Mouse (Mus musculus): ENCODE results near the gene Spcs2. TPM values are rescaled to one million over a fixed set of nuclear protein-coding genes. Genes with fewer than 3 reads are reported as not detected.
"Not testable (repeated sequence)": the region's sequence is repeated elsewhere in the genome, so short reads cannot be mapped to it uniquely, and the experiment has no call there.

Spcs2 gene
- total RNA-seq, 4 experiments from 2014 or later = 80.9 to 103 (median 97.5) TPM

DNA sequence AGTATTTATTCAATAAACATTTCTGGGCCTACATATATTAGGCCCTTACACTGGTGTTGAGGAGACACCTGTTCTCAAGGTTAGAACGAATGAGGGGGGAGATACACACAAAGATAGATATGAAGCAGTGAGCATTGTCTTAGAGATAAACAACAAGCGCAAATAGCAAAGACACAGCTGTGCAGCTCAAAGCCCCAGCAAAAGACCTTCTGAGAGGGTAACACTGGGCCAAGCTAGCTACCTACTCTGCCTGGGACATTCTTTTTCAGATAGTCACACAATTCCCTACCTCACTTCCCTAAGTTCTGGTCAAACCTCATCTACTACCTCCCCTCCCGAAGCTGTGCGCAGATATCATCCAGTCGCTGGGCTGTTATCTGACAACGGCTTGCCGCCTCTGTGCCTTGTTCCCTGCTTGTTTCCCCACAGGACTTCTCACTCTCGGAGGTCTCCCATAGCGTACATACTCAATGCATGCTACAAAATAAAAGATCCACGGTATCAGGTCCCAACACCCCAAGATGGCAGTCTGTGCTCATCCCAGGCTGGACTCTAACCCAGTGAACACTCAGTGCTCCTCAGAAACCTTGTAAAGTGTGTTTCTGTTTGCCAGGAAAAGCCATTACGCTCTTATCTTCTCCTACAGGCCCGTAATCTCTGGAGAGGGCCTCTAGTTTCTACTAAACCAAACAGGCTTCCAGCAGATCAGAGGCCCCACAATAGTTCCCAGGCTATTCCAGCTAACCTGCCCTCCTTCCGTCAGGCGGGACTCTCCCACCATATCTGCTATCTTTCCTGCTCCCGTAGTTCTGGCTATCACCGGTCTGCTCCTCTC is 38.4 kb downstream of the Spcs2 start:
- no peak for DNase-seq (ENCODE audit: low spot score in 2 of 2)

DNA sequence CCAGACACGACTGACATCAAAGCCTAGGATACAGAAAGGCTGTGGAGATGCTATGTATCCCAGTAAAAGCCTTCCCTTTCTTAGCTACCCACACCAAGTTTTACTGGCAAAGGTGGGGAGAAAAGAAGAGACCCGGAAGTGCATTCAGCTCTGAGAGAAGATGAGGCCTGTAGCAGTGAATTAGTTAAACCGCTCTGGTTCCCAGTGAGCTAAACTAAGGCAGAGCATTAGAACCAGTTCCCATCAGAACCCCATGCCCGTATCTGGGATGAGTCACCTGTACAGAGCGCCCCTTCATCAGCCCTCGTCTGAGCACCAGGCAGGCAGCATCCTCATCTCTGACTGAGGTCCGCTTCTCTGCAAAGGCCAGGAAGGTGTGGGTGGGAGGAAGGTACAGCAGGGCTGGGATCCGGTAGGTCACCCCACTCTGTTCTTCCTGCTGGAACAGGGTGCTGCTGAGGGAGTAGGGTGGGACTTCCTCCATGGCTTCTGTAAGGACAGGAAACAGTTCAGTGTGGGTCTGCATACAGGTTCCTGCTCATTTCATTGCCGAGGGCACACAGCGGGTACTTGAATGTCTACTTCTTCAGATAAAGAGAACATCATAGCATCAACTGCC is 40.1 kb downstream of the Spcs2 start:
- DNase-seq (ENCODE audit: low spot score in 2 of 2) = no peak

DNA sequence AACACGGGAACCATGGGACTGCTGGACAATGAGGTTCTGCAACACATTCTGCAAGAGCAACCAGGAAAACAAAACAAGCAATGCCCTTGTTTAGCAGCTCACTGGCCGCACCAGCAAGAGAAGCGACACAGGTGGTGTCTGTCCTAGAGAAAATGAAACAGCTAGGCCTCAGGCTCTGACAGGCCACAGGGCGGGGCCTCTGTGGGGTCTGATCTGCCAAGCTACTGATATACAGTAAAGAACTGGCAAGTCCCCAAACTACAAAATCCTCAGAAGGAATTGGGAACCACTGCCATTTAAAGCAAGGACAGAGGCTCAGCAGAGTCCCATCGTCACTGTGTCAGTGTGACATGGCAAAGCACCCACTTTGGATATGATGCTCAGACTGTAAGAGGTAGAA is 40.8 kb downstream of the Spcs2 start:
- no peak for DNase-seq (ENCODE audit: low spot score in 2 of 2)

DNA sequence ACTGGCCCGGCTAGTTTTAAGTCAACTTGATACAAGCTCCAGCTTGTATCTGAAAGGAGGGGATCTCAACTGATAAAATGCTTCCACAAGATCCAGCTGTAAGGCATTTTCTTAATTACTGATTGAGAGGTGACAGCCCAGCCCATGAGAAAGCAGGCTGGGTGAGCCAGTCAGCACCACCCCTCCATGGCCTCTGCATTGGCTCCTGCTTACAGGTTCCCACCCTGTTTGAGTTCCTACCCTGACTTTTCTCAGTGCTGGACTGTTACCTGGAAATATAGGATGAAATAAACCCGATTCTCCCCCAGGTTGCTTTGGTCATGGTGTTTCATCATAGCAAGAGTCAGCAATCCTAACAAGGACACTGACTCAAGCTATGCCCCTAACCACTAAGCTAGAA is 41.3 kb downstream of the Spcs2 start:
- no peak for DNase-seq (ENCODE audit: low spot score in 2 of 2)

DNA sequence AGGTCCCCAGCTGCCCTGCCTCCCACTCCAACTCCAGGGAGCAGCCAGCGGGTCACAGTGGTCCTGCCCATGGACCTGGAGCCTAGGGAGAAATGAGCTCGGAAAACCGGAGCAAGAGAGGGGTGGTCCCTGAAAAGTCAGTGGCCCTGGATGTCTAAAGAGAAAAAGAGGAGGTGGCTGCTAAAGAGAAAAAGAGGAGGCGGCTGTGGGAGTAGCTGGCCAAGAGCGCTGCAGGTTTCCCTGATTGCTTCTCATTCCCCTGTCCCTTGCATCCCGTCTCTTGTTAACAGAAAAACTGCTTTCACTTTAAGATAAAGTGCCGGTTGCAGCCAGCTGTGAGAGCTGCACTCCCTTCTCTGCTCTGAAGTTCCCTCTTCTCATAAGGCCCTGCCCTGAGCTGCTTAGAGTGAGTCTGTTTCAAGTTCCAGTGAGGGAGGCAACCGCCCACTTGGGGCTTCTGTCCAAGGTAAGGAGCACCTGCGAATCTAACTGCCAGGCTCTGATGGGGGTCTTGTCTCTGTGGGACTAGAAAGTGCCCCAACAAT is 45.0 kb downstream of the Spcs2 start:
- DNase-seq (ENCODE audit: low spot score in 2 of 2) = not testable (repeated sequence)

DNA sequence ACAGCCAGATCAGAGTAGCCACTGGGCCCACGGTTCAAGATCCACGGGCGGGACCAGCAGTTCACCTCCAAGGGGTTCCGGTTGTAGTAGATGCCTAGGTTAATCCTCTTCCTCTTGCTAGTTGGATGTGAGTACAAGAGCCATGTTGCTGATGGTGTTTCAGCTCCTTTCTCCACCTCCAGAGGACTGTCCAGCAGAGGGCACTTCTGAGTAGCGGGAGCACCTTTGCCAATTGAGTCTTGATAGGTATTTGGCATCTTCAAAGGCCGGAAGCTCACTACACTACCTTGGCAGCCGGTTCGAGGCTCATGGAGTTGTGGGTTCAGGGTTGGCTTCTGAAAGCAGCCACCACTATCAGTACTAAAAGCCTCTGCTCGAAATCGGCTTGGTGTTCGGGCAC is 49.9 kb downstream of the Spcs2 start:
- DNase-seq (ENCODE audit: low spot score in 2 of 2) = peak in 1 of 2 experiments; percentile 35

DNA sequence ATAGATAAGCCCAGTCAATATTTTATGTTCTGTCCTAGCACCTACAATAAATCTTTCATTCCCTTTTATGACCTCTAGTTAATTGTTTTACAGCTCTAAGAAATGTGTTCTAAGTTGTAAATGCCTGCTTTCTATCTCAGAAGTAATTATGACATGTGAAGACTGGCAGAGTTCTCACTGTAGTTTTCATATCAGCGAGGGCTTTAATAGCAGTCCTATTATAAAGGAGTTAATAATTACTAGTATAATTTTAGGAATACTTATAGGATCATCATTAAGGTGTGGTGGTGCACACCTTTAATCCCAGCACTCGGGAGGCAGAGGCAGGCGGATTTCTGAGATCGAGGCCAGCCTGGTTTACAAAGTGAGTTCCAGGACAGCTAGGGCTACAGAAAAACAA is 51.6 kb downstream of the Spcs2 start:
- no peak for DNase-seq (ENCODE audit: low spot score in 2 of 2)

DNA sequence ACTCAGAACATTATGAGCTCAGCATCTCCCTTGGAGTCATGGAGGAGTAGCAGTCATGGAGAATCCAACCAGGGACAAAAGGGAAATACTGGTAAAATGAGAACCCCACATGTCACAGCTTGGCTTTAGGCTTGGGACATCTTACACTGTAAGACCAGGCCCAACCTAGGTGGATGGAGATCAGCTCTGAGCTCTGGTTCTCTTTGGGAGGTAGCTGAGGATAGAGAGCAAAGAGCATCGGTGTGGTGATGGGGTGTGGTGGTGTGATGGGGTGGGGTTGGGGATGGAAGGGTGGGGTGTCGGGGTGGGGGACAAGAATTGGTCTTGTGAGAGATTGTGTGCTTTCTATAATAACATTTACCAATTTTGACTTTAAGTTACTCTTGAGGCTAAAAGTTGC is 52.4 kb downstream of the Spcs2 start:
- no peak for DNase-seq (ENCODE audit: low spot score in 2 of 2)

DNA sequence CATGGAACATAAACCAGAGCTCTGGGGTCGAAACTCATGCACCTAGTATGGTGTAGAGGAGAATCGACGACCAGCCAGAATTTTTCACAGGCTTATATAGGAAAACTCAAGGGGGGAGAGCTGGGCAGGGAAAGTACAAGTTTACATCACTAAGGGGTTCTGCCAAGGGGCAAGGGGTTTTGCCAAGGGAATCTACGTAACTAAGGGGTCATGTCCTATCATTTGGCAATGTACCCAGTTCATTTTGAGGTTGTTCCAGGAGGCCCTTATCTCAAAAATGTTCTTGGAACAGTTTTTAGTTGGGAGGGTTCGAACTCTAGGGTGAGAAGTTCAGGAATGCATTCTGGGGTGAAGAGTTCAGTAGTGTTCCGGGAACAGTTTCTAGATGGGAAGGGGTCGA is 56.2 kb downstream of the Spcs2 start:
- DNase-seq (ENCODE audit: low spot score in 2 of 2) = not testable (repeated sequence)

DNA sequence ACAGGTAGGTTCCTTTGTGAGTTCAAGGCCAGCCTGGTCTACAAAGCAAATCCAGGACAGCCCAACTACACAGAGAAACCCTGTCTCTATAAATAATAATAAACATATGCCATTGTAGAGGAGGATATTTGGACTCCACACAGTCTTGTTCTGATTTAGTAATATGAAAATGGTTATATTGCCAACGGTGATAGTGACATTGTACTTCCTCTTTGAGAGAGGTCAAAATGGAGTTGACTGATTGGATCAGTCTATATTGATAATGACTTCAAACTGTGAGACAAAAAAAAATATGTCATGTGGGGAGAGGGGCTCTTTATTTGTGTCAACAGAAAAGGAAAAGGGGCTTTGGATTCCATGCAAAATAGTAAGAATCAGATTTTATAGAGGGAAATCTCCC is 57.9 kb downstream of the Spcs2 start:
- DNase-seq (ENCODE audit: low spot score in 2 of 2) = no peak

DNA sequence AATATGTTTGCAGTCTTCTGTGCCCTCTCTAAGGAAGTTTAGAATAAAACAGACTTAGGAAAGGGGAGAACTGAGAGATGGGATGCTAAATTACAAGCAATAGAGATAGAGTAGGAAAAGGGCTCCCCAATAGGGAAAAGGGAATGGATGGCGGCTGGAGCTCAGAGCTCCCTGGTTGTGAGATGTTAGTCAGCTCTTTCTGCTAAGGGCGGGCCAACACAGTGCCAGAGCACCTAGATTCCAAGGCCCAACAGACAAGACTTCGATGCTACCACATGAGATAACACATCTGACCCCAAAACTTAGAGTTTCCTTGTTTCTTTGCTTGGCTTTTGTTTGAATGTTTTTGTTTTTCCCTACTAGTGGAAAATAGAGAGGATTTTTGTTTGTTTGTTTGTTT is 59.2 kb downstream of the Spcs2 start:
- not testable (repeated sequence) for DNase-seq (ENCODE audit: low spot score in 2 of 2)

DNA sequence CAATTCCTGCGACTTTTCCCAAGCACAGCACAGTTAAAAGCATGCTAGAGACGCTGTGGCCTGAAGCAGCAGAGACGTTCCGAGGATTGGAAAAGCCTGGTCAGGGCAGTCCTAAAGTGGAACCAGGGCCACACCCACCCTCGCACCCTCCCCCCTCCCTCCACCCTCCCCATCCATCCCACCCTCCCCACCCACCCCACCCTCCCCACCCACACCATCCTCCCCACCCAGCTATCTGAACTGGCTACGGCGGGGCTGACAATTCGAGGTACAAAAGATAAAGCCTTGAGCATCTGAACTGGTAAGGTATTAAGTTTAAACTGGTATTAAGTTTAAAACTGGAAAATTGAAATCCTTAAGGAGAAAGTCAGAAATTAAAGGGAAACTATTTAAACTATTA is 59.7 kb downstream of the Spcs2 start:
- no peak for DNase-seq (ENCODE audit: low spot score in 2 of 2)

DNA sequence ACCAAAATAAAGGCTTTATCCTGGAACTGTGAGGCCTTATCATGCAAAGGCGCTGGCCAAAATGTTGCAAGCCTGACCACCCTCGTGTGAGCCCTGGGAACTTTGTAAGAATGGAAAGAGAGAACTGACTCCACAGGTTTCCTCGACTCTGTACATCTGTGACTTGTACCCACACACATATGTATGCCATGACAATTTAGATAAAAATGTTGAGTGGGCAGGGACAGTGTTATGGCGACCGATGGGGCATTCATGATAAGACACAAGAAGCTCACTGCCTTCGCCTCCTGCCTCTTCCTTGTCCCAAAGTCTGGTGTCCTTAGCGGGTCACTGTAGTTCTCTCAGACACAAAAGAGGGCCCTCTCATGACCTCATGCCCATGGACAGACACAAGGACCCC is 64.1 kb downstream of the Spcs2 start:
- DNase-seq (ENCODE audit: low spot score in 2 of 2) = no peak

DNA sequence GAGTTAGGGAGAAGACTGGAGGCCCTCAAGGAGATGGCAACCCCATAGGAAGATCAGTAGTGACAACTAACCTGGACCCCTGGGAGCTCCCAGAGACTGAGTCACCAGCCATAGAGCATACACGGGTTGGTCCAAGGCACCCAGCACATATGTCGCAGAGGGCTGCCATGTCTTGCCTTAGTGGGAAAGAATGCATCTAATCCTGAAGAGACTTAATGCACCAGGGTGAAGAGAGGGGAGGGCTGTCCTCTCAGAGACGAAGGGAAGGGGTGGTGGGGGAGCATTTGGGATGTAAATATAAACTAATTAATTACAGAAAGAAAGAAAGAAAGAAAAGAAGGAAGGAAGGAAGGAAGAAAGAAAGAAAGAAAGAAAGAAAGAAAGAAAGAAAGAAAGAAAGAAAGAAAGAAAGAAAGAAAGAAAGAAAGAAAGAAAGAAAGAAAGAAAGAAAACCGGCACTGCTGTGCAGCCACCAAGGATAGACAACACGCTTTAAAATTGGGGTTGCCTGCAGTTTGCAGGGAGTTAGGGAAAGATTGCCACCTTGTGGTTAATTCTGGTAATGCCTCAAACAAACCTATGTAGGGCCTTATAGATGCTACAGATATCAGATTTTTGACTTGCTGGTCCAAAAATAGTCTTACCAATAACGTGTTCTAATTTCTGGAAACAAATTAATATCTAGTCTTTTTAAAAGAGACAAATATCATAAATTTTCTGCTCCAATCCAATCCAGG is 65.2 kb downstream of the Spcs2 start:
- no peak for DNase-seq (ENCODE audit: low spot score in 2 of 2)

DNA sequence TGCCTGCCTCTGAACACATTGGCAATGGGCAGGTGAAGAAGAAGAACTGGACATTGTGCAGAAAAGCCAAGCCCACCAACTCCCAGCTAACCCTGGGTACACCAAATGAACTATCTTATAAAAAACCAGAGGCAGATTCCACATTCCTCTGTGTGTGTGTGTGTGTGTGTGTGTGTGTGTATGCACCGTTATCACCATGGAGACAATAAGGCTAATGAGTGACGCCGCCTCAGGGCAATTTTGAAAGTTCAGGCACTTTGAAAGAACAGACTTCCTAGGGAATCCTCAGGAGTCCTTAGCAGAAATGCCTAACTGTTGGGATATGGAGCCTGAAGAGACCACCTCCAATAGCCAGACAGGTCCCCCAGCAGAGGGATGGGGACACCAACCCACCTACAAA is 66.0 kb downstream of the Spcs2 start:
- DNase-seq (ENCODE audit: low spot score in 2 of 2) = no peak

DNA sequence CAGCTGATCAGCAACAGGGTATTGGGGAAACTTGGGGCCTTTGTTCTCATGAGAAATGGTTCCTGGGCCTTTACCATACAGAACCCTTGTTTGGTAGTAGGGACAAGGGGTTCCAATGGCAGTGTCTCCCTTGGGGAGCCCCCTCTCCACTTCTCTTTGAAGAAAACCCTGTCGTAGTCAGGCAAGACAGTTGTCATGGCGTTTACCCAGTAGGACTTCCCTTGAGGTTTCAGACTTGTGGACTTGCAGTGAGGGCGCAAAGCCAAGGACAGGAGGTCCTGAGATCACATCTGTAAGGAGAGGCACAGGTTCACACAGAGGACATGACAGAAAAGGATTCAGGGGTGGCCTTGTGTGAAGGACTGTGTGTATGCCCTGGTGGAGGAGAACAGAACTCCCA is 66.8 kb downstream of the Spcs2 start:
- DNase-seq (ENCODE audit: low spot score in 2 of 2) = no peak

DNA sequence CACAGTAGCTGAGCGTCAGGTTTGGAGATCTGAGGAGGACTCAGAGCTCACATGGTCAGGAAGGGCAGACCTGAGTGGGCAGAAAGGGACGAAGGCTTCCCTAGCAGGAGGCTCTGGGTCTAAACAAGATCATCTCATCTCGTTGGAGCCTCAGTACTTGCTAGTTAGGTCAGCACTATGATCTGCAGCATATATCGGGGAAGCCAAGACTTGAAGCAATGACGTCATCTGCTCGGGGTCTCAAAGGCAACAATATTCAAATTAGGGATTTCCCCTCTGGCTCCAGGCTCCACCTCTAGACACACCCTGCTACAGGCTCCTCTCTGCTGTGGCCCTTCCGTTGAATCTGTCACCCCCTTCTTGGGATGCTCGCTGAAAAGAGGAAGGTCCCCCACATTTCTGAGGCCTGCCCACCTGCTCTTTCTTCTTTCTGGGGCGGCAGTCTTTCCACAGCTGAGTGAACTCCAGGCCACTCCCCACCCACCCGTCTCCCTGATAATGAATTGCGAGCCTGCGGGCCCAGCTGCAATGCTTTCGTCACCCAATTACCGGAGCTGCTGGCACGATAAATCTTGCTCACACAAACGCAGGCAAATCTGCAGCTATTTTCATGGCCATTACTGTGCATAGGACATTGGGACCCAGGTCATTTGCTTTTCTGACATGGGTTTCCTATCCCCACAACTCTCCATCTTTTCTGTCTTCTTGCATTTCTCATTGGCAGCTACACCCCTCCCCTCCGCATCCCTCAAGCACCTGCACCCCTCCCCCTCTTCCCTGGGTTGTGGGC is 67.9 kb downstream of the Spcs2 start:
- DNase-seq (ENCODE audit: low spot score in 2 of 2) = no peak

DNA sequence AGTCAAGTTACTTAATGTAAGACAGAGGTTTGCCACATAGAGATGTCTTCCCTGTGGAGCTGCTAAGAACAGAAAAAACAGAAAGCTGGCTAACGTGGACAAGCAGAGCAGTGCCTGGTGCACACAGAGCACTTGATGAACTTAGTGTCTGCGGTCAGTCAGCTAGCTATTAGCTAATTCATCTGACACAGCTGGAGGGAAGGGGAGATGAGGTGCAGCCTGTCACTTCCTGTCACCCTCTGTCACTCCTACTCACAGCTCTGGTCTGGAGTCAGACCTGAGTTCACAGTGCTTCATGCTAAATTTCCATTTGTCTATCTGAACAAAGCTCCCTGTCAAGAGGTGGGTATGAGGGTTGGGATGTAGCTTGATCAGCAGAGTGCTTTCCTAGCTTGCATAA is 69.2 kb downstream of the Spcs2 start:
- no peak for DNase-seq (ENCODE audit: low spot score in 2 of 2)

DNA sequence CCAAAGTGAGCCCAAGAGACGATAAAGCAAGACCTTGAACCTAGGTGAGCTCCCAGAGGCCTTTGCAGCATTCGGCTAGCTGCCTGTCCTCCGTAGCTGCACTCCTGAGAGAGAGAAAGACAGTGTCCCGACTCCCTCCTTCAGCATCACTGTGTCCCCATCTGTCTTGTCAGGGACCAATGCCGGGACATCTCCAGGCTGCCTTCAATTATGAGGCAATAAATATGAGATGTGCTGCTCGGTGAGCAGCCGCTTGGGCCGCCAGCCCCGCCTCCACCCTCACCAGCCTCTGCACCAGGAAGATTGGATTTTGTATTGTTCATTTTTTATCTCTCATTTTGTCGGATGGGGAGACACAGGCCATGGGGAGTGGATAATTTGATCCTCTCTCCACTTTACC is 72.4 kb downstream of the Spcs2 start:
- DNase-seq (ENCODE audit: low spot score in 2 of 2) = no peak

DNA sequence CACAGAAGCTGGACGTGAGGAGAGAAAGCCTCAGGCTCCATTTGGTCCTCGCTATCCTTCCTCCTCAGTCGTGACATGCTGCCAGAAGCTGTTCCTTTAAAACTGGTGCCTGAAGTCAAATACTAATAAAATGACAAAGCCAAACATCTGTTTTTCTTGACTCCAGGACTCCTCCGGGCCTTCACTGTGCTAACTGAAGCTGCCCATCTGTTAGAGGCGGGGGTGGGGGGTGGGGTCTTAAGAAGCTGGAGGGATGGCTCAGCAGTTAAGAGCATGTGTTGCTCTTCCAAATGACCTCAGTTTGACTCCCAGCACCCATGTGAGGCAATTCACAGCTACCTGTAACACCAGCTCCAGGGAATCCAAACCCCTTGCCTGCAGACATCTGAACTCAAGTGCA is 74.7 kb downstream of the Spcs2 start:
- no peak for DNase-seq (ENCODE audit: low spot score in 2 of 2)

DNA sequence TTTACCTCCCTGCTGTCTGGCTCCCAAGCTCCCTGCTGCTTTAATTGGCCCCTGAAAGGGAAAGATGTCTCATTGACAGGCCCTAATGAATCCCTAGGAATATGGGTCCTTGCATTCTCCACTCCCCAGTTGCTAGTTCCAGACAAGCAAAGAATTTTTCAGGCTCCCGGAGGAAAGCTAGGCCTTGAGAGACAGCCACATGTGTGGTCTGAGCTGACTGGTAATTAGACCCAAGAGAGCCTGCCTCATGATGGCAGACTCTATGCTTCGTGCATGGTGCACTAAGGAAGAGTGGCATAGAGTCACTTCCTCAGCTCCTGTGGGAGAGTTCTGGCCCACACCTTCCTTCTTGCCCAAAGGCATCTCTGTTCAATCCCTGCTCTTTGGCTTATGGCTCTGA is 75.3 kb downstream of the Spcs2 start:
- no peak for DNase-seq (ENCODE audit: low spot score in 2 of 2)

Measured in gastrocnemius, adult 8-10 months (tissue).